Mouse (Mus musculus) CH12.LX (cell line): ENCODE measurements around the gene Ttyh2. TPM values are rescaled to one million over a fixed set of nuclear protein-coding genes. Genes with fewer than 3 reads are reported as not detected.

Source experiments
- DNase-seq: peaks from one replicate; pipeline ENCODE4 v3.0.0-alpha.2; 2013; ENCODE audit errors: extremely low read depth
- H3K27ac ChIP-seq: 2 replicates; pipeline ENCODE4 v1.5.1; 2012; ENCODE audit warnings: low read depth, mild to moderate bottlenecking, control low read depth, moderate library complexity; ENCODE audit not compliant: insufficient read depth
- H3K27me3 ChIP-seq: replicated peaks from 2 replicates; pipeline ENCODE3; 2012; ENCODE audit warnings: inconsistent platforms
- H3K36me3 ChIP-seq, 2 experiments: replicated peaks in 1 of 2; 2 replicates each; pipeline versions ENCODE3 to v1.6.1; 2012; ENCODE audit warnings: inconsistent platforms in 1 of 2, low read length in 1 of 2, mild to moderate bottlenecking in 1 of 2, mixed read lengths in 1 of 2, moderate library complexity in 1 of 2; ENCODE audit not compliant: control insufficient read depth in 1 of 2, insufficient read depth in 1 of 2
- H3K4me1 ChIP-seq, 2 experiments: 2 replicates each; pipeline ENCODE4 v1.6.1; 2012; ENCODE audit warnings: inconsistent platforms in 1 of 2, moderate library complexity in 1 of 2; ENCODE audit not compliant: insufficient read depth in 2 of 2, control insufficient read depth in 1 of 2
- H3K4me2 ChIP-seq: 2 replicates; pipeline ENCODE4 v1.6.1; 2012; ENCODE audit warnings: low read depth, mild to moderate bottlenecking, control low read depth; ENCODE audit not compliant: poor library complexity, insufficient read depth, severe bottlenecking
- H3K4me3 ChIP-seq, 3 experiments: fragments of 150-350 bp in 1 of 3; sonication (generic) in 1 of 3; replicated peaks in 1 of 3; 2 replicates each; pipeline versions ENCODE3 to v1.5.1; 2011 to 2012; ENCODE audit warnings: low read depth in 2 of 3, low read length in 2 of 3, mild to moderate bottlenecking in 2 of 3, moderate library complexity in 2 of 3, control low read depth in 1 of 3, improper control_type of control experiment in 1 of 3, inconsistent platforms in 1 of 3, mixed read lengths in 1 of 3; ENCODE audit not compliant: poor library complexity in 1 of 3
- H3K79me2 ChIP-seq: replicated peaks from 2 replicates; pipeline ENCODE4 v1.6.1; 2012; ENCODE audit warnings: mild to moderate bottlenecking, moderate library complexity; ENCODE audit not compliant: control insufficient read depth, poor library complexity, insufficient read depth, severe bottlenecking; ENCODE audit errors: extremely low read depth
- H3K9ac ChIP-seq: 2 replicates; pipeline ENCODE4 v1.6.1; 2012; ENCODE audit warnings: low read depth, mild to moderate bottlenecking, control low read depth, moderate library complexity; ENCODE audit not compliant: insufficient read depth
- H3K9me3 ChIP-seq: replicated peaks from 2 replicates; pipeline ENCODE3; 2012; ENCODE audit warnings: low read length, inconsistent platforms, mixed read lengths
- BHLHE40 ChIP-seq: IDR thresholded peaks from 2 replicates; pipeline ENCODE4 v1.6.1; 2011; ENCODE audit warnings: mild to moderate bottlenecking, low read depth, low read length, improper control_type of control experiment
- CHD1 ChIP-seq: IDR thresholded peaks from 2 replicates; pipeline ENCODE4 v1.6.1; 2012; ENCODE audit warnings: low read depth, low read length, improper control_type of control experiment, inconsistent platforms
- CHD2 ChIP-seq: IDR thresholded peaks from 2 replicates; pipeline ENCODE4 v1.6.1; 2011; ENCODE audit warnings: low read length, improper control_type of control experiment
- HCFC1 ChIP-seq: IDR thresholded peaks from 2 replicates; pipeline ENCODE4 v1.6.1; 2012; ENCODE audit warnings: low read depth, mild to moderate bottlenecking, inconsistent platforms, low read length, improper control_type of control experiment
- JUN ChIP-seq: IDR thresholded peaks from 2 replicates; pipeline ENCODE4 v1.6.1; 2011; ENCODE audit warnings: low read depth, mild to moderate bottlenecking, low read length, improper control_type of control experiment, moderate library complexity; ENCODE audit not compliant: insufficient read depth
- KAT2A ChIP-seq: IDR thresholded peaks from 2 replicates; pipeline ENCODE4 v1.6.1; 2012; ENCODE audit warnings: low read length, improper control_type of control experiment, inconsistent platforms; ENCODE audit not compliant: insufficient replicate concordance
- MAFK ChIP-seq: IDR thresholded peaks from 2 replicates; pipeline ENCODE4 v1.6.1; 2011; ENCODE audit warnings: low read length, improper control_type of control experiment; ENCODE audit not compliant: insufficient replicate concordance
- MAX ChIP-seq: IDR thresholded peaks from 2 replicates; pipeline ENCODE4 v1.6.1; 2011; ENCODE audit warnings: low read length, improper control_type of control experiment
- MEF2A ChIP-seq: IDR thresholded peaks from 2 replicates; pipeline ENCODE4 v1.6.1; 2014; ENCODE audit warnings: low read depth, mild to moderate bottlenecking, inconsistent platforms, low read length, improper control_type of control experiment, borderline replicate concordance
- MXI1 ChIP-seq: IDR thresholded peaks from 2 replicates; pipeline ENCODE4 v1.6.1; 2011; ENCODE audit warnings: mild to moderate bottlenecking, low read depth, low read length, improper control_type of control experiment
- NELFE ChIP-seq: IDR thresholded peaks from 2 replicates; pipeline ENCODE4 v1.6.1; 2011; ENCODE audit warnings: low read depth, low read length, improper control_type of control experiment
- POLR2AphosphoS2 ChIP-seq: IDR thresholded peaks from 2 replicates; pipeline ENCODE4 v1.6.1; 2011; ENCODE audit warnings: low read depth, low read length, improper control_type of control experiment
- RCOR1 ChIP-seq: conservative IDR thresholded peaks from 2 replicates; pipeline ENCODE4 v1.6.1; 2012; ENCODE audit warnings: low read depth, mild to moderate bottlenecking, inconsistent platforms, low read length, improper control_type of control experiment
- SIN3A ChIP-seq: IDR thresholded peaks from 2 replicates; pipeline ENCODE4 v1.6.1; 2012; ENCODE audit warnings: low read length, improper control_type of control experiment, inconsistent platforms
- SMC3 ChIP-seq: IDR thresholded peaks from 2 replicates; pipeline ENCODE4 v1.6.1; 2011; ENCODE audit warnings: low read depth, low read length, improper control_type of control experiment
- TBP ChIP-seq: conservative IDR thresholded peaks from 2 replicates; pipeline ENCODE4 v1.6.1; 2011; ENCODE audit warnings: low read depth, low read length, improper control_type of control experiment
- TCF12 ChIP-seq: IDR thresholded peaks from 2 replicates; pipeline ENCODE4 v1.6.1; 2014; ENCODE audit warnings: low read depth, mild to moderate bottlenecking, inconsistent platforms, low read length, improper control_type of control experiment
- ZMIZ1 ChIP-seq: IDR thresholded peaks from 2 replicates; pipeline ENCODE4 v1.6.1; 2012; ENCODE audit warnings: low read depth, mild to moderate bottlenecking, inconsistent platforms, low read length, improper control_type of control experiment
- ZNF384 ChIP-seq: IDR thresholded peaks from 2 replicates; pipeline ENCODE4 v1.6.1; 2012; ENCODE audit warnings: low read depth, low read length, improper control_type of control experiment, inconsistent platforms
- dilution Hi-C: fragments of 300-500 bp; cut with MboI; formaldehyde crosslinking; loops from 2 replicates; pipeline ENCODE4 v1.14.3; 2020; ENCODE audit warnings: low sequenced_read_pairs; ENCODE audit not compliant: extremely low pct_unique_long_range_greater_than_20kb, extremely low pct_ligation_motif_present
- in situ Hi-C: fragments of 300-500 bp; cut with MboI; formaldehyde crosslinking; loops from 3 replicates; pipeline ENCODE4 v1.14.3; 2019; ENCODE audit warnings: low sequenced_read_pairs, low pct_ligation_motif_present, low pct_unique_long_range_greater_than_20kb, mixed read lengths
- polyA plus RNA-seq: library from polyadenylated mRNA; unstranded; fragments of >175 nt; gene quantifications from 2 replicates; pipeline ENCODE4 v1.2.1, GENCODE M21; 2012; ENCODE audit warnings: low read depth; ENCODE audit not compliant: insufficient read length
- total RNA-seq, 2 experiments: library from RNA; depleted of rRNA; stranded (reverse); fragments of 300-350 nt in 1 of 2; fragments of >200 nt in 1 of 2; gene quantifications; 2 replicates each; pipeline ENCODE4 v1.2.3; 2012 to 2014

Ttyh2 gene
- total and polyA plus RNA-seq, 3 experiments: 0.82 to 2.4 (median 1.4) TPM

DNA sequence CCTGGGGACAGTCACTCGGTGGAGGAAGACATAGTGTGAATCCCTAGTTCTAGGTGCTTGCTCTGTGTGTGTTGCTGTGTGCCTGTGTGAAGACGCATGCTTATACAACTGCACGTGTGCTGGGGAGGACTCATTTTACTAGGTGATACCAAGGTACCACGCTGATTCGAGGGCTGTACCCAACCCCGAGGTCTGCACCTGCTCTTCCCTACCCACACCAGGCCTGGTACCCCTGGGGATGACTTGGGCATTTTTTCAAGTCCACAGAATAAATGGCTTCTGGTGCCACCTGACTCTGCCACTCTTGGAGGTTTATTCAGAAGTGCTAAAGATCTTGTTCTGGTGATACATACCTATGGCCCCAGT lies 27.7 kb downstream of the Ttyh2 start:
- no peaks in the 10 kb centered on the region for H3K79me2 ChIP-seq
- H3K9me3 ChIP-seq: no peaks in the 10 kb centered on the region
- dilution Hi-C loops: no loop called here
- no peak overlapping the region for H3K4me2 ChIP-seq
- no peak overlapping the region for H3K9ac ChIP-seq
- in situ Hi-C loops: no loop called here
- DNase-seq: no peak
- peaks cover 3 to 17% of the 10 kb centered on the region in 2 experiments for H3K4me1 ChIP-seq
- peaks cover 0 to 2% of the 10 kb centered on the region in 2 experiments for H3K36me3 ChIP-seq
- no peak for TF ChIP-seq TCF12
- no peak for TF ChIP-seq HCFC1
- no peak for TF ChIP-seq MAFK
- TF ChIP-seq MXI1: no peak
- no peak for TF ChIP-seq TBP
- TF ChIP-seq CHD2: no peak
- no peaks in the 10 kb centered on the region for H3K27me3 ChIP-seq
- H3K4me3 ChIP-seq: no peak overlapping the region
- H3K27ac ChIP-seq: no peak overlapping the region

DNA sequence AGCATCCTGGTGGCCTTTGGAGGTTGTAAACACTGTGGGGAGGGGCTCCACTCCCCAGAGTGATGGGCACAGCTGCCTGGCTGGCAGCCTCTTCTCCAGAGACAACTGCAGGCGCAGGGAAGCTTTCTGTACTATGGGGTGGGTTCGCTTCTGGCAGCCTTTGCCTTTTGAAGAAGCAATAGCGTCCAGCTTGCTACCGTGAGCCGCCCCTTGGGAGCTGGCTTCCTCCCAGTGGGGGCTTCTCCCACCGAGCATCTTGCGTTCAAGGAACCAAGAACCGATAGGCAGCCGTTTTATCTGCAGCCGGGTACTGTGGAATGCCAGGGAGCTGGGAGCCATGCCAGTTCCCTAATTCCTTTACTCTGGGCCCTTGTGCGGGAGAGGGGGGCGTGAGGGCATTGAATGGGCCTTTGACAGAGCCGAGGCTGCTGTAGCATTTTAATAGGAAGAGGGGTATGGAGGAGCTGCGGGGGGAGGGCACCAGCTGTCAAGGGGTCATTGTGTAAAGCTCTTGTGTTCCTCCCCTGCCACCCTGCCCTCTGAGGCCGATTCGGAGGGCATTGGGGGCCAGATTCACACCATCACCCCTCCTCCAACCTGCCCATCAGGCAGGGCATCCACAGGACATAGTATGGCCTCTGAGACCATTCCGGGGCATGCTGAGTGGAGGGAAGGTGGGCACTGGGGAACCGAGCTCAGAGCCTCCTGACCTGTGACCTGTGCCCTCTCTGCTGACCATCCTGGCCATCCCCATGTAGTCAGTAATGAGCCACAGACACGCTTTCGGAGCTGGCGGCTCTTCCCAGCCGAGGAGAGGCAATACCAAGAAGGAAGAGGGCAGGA lies 29.1 kb downstream of the Ttyh2 start:
- Histone ChIP-seq H3K9ac (no peak overlapping the region), H3K79me2 (no peaks in the 10 kb centered on the region), H3K36me3 (peaks cover 0 to 4% of the 10 kb centered on the region in 2 experiments), H3K27me3 (no peaks in the 10 kb centered on the region), H3K4me1 (peaks cover 3 to 17% of the 10 kb centered on the region in 2 experiments), H3K27ac (no peak overlapping the region), H3K4me2 (no peak overlapping the region), H3K4me3 (no peak overlapping the region), H3K9me3 (no peaks in the 10 kb centered on the region)
- TF ChIP-seq MAX (no peak), POLR2AphosphoS2 (no peak), JUN (no peak), SMC3 (no peak), RCOR1 (no peak), BHLHE40 (no peak), ZNF384 (no peak), SIN3A (no peak), CHD2 (no peak), MEF2A (no peak), NELFE (no peak), KAT2A (no peak), ZMIZ1 (no peak), TBP (no peak), CHD1 (no peak)
- no peak for DNase-seq
- in situ Hi-C loops (no loop called here), dilution Hi-C loops (no loop called here)
